Mouse (Mus musculus): ENCODE data around the gene Grip1. TPM values are rescaled to one million over a fixed set of nuclear protein-coding genes. Genes with fewer than 3 reads are reported as not detected.

Gene Grip1
- polyA plus RNA-seq, 1 experiment from 2014 or later: 5.9 TPM

GRCm38 (mm10) chr10:119722471-119722870 lies 268.8 kb downstream of the Grip1 start:
- H3K4me1 ChIP-seq (ENCODE audit: control insufficient read depth, insufficient read depth, low read length): no peaks in the 10 kb centered on the region
- DNase-seq (ENCODE audit: low spot score) (no peak), ATAC-seq (replicated peaks; ENCODE audit: insufficient number of reproducible peaks, low FRiP score, low TSS enrichment, low read depth) (no peak)
- no peak overlapping the region for H3K9ac ChIP-seq (replicated peaks; ENCODE audit: low read length)
- 18% methylated on average over 2 of the region's 2 CpGs for WGBS
- no peak overlapping the region for H3K27ac ChIP-seq (replicated peaks; ENCODE audit: low read depth, low read length)
- no peak overlapping the region for H3K4me2 ChIP-seq (ENCODE audit: low read depth, low read length)
- no peaks in the 10 kb centered on the region for H3K27me3 ChIP-seq (ENCODE audit: control insufficient read depth, insufficient read depth, low read length)
- H3K36me3 ChIP-seq (replicated peaks; ENCODE audit: control insufficient read depth, insufficient read depth, low read depth, low read length): no peaks in the 10 kb centered on the region
- H3K4me3 ChIP-seq (ENCODE audit: low read depth, low read length): no peak overlapping the region
- no peaks in the 10 kb centered on the region for H3K9me3 ChIP-seq (replicated peaks; ENCODE audit: control insufficient read depth, low read length)

GRCm38 (mm10) chr10:119723671-119724070 lies 270.0 kb downstream of the Grip1 start:
- Histone ChIP-seq H3K36me3 (replicated peaks; ENCODE audit: control insufficient read depth, insufficient read depth, low read depth, low read length) (no peaks in the 10 kb centered on the region), H3K9me3 (replicated peaks; ENCODE audit: control insufficient read depth, low read length) (no peaks in the 10 kb centered on the region), H3K9ac (replicated peaks; ENCODE audit: low read length) (no peak overlapping the region), H3K27me3 (ENCODE audit: control insufficient read depth, insufficient read depth, low read length) (no peaks in the 10 kb centered on the region), H3K4me3 (ENCODE audit: low read depth, low read length) (no peak overlapping the region), H3K4me2 (ENCODE audit: low read depth, low read length) (no peak overlapping the region), H3K27ac (replicated peaks; ENCODE audit: low read depth, low read length) (no peak overlapping the region), H3K4me1 (ENCODE audit: control insufficient read depth, insufficient read depth, low read length) (no peaks in the 10 kb centered on the region)
- ATAC-seq (replicated peaks; ENCODE audit: insufficient number of reproducible peaks, low FRiP score, low TSS enrichment, low read depth) (no peak), DNase-seq (ENCODE audit: low spot score) (no peak)
- WGBS: 68% methylated on average over 9 of the region's 9 CpGs

DNA sequence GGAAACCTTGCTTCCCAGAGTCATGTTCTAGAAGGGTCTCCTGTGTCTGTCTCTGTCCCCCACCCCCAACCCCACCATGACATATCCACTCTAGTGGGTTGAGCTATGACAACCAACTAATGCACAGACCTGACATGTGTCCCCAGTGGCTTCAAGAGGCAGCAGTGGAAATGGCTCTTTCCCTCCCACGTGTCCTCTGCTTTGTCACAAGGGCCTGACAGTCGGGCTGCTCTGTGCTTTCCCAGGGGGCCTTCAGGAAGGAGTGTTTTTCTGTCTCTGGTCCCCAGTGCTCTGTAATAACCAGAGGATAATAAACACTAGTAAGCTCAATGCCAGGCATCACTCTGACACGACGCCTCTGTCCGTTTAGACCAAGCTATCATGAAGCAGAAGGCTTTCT lies 271.7 kb downstream of the Grip1 start:
- DNase-seq (ENCODE audit: low spot score) (no peak), ATAC-seq (replicated peaks; ENCODE audit: insufficient number of reproducible peaks, low FRiP score, low TSS enrichment, low read depth) (no peak; the same call in 1 of the 2 replicates)
- Histone ChIP-seq H3K36me3 (replicated peaks; ENCODE audit: control insufficient read depth, insufficient read depth, low read depth, low read length) (no peaks in the 10 kb centered on the region), H3K9ac (replicated peaks; ENCODE audit: low read length) (no peak overlapping the region), H3K4me3 (ENCODE audit: low read depth, low read length) (no peak overlapping the region), H3K4me1 (ENCODE audit: control insufficient read depth, insufficient read depth, low read length) (no peaks in the 10 kb centered on the region), H3K27me3 (ENCODE audit: control insufficient read depth, insufficient read depth, low read length) (no peaks in the 10 kb centered on the region), H3K27ac (replicated peaks; ENCODE audit: low read depth, low read length) (no peak overlapping the region), H3K9me3 (replicated peaks; ENCODE audit: control insufficient read depth, low read length) (no peaks in the 10 kb centered on the region), H3K4me2 (ENCODE audit: low read depth, low read length) (no peak overlapping the region)
- 48% methylated on average over 5 of the region's 5 CpGs for WGBS

- Histone ChIP-seq H3K36me3 (replicated peaks; ENCODE audit: control insufficient read depth, insufficient read depth, low read depth, low read length) (no peaks in the 10 kb centered on the region), H3K4me1 (ENCODE audit: control insufficient read depth, insufficient read depth, low read length) (no peaks in the 10 kb centered on the region), H3K4me3 (ENCODE audit: low read depth, low read length) (no peak overlapping the region), H3K27ac (replicated peaks; ENCODE audit: low read depth, low read length) (no peak overlapping the region), H3K9me3 (replicated peaks; ENCODE audit: control insufficient read depth, low read length) (no peaks in the 10 kb centered on the region), H3K9ac (replicated peaks; ENCODE audit: low read length) (no peak overlapping the region), H3K4me2 (ENCODE audit: low read depth, low read length) (no peak overlapping the region), H3K27me3 (ENCODE audit: control insufficient read depth, insufficient read depth, low read length) (no peaks in the 10 kb centered on the region)
- DNase-seq (ENCODE audit: low spot score) (no peak), ATAC-seq (replicated peaks; ENCODE audit: insufficient number of reproducible peaks, low FRiP score, low TSS enrichment, low read depth) (no peak)
- WGBS: 70% methylated on average over 7 of the region's 7 CpGs
These were observed 272.3 kb downstream of the Grip1 start for GRCm38 (mm10) chr10:119725966-119726365.

DNA sequence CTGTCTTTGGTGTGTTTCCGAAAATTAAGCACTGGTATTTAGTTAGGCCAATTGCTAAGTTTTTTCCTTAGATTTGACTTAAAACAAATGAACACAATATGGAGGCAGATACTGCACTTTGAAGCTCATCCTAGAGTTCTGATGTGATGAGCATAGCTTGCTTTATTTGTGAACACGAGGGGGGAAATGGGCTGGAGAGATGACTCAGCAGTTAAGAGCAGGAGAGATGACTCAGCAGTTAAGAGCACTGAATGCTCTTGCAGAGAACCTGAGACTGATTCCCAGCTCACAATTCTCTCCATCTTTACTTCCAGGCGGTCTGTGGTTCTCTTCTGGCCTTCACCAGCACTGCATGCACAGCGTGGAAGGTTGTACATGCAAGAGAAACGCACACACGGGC lies 273.3 kb downstream of the Grip1 start:
- no peak for ATAC-seq (replicated peaks; ENCODE audit: insufficient number of reproducible peaks, low FRiP score, low TSS enrichment, low read depth)
- Histone ChIP-seq H3K4me1 (ENCODE audit: control insufficient read depth, insufficient read depth, low read length) (no peaks in the 10 kb centered on the region), H3K27me3 (ENCODE audit: control insufficient read depth, insufficient read depth, low read length) (no peaks in the 10 kb centered on the region), H3K4me2 (ENCODE audit: low read depth, low read length) (no peak overlapping the region), H3K27ac (replicated peaks; ENCODE audit: low read depth, low read length) (no peak overlapping the region), H3K9ac (replicated peaks; ENCODE audit: low read length) (no peak overlapping the region), H3K9me3 (replicated peaks; ENCODE audit: control insufficient read depth, low read length) (no peaks in the 10 kb centered on the region), H3K4me3 (ENCODE audit: low read depth, low read length) (no peak overlapping the region), H3K36me3 (replicated peaks; ENCODE audit: control insufficient read depth, insufficient read depth, low read depth, low read length) (no peaks in the 10 kb centered on the region)
- DNase-seq (ENCODE audit: low spot score): no peak
- WGBS: 87% methylated on average over 6 of the region's 6 CpGs

DNA sequence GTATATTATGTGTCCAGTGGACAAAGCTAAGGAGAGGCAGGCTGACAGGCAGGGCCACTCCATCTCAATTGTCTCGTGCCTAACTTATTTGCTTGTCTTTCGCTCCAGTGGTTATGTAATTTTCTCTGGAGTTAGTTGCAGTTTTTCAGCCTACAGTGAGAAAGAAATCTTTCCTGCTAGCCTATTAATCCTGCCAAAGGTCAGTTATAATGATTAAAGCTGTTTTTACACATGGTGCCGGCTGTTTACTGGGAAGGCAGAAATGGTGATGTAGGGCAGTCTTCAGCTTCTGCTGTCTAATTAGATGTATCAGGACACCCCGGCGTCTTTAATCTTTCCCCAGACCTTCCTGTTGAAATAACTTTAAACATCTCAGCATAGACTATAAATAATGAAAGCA lies 276.6 kb downstream of the Grip1 start:
- Histone ChIP-seq H3K27ac (replicated peaks; ENCODE audit: low read depth, low read length) (no peak overlapping the region), H3K9ac (replicated peaks; ENCODE audit: low read length) (no peak overlapping the region), H3K27me3 (ENCODE audit: control insufficient read depth, insufficient read depth, low read length) (no peaks in the 10 kb centered on the region), H3K4me3 (ENCODE audit: low read depth, low read length) (no peak overlapping the region), H3K9me3 (replicated peaks; ENCODE audit: control insufficient read depth, low read length) (no peaks in the 10 kb centered on the region), H3K4me2 (ENCODE audit: low read depth, low read length) (no peak overlapping the region), H3K36me3 (replicated peaks; ENCODE audit: control insufficient read depth, insufficient read depth, low read depth, low read length) (no peaks in the 10 kb centered on the region), H3K4me1 (ENCODE audit: control insufficient read depth, insufficient read depth, low read length) (no peaks in the 10 kb centered on the region)
- ATAC-seq (replicated peaks; ENCODE audit: insufficient number of reproducible peaks, low FRiP score, low TSS enrichment, low read depth) (no peak), DNase-seq (ENCODE audit: low spot score) (no peak)
- WGBS: 67% methylated on average over 5 of the region's 5 CpGs

DNA sequence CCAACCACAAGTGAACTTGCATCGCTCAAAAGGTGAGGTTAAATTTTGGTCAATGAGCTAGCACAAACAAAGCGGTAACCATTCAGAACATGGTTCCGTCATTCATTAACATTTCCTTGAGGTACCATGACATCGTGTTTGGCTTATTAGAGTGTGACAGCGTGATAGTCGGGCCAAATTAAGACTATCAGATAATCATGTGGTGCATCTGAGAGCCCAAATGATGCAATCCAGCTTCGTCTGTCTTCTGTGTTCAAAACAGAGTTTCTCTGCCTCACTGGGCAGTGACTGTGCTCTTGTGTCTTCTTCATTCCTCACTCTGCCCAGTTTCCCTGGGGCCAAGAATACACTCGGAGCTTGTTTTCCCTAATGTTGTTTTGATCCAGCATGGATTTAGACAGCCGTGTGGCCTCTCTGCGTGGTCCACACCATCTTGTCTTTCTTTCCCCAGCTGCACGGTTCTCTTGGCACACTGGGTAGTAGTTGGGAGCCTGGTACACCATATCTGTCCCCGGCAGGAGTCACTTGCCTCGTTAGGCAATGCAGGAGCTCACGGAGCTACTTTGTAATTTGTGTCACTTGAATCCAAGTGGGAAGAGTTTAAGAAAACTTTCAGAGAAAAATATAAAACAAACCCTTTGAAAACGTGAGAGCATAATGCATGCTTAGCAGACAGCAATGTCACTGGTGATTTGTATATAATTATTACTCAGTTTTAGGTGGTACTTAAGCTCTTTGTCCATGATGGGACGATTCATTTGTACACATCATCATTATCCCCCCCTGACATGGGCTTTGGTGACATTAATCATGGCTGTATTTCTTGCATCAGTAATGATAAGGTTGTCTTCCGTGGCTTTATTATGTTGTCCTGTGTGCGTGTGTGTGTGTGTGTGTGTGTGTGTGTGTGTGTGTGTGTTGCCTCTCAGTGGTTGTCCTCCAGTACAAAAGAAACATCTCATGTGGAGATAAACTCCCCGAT lies 281.7 kb downstream of the Grip1 start:
- Histone ChIP-seq H3K27ac (replicated peaks; ENCODE audit: low read depth, low read length) (no peak overlapping the region), H3K9ac (replicated peaks; ENCODE audit: low read length) (no peak overlapping the region), H3K9me3 (replicated peaks; ENCODE audit: control insufficient read depth, low read length) (no peaks in the 10 kb centered on the region), H3K27me3 (ENCODE audit: control insufficient read depth, insufficient read depth, low read length) (no peaks in the 10 kb centered on the region), H3K4me1 (ENCODE audit: control insufficient read depth, insufficient read depth, low read length) (no peaks in the 10 kb centered on the region), H3K4me3 (ENCODE audit: low read depth, low read length) (no peak overlapping the region), H3K4me2 (ENCODE audit: low read depth, low read length) (no peak overlapping the region), H3K36me3 (replicated peaks; ENCODE audit: control insufficient read depth, insufficient read depth, low read depth, low read length) (no peaks in the 10 kb centered on the region)
- no peak for DNase-seq (ENCODE audit: low spot score)
- WGBS: 79% methylated on average over 19 of the region's 19 CpGs
- ATAC-seq (replicated peaks; ENCODE audit: insufficient number of reproducible peaks, low FRiP score, low TSS enrichment, low read depth): no peak

- H3K9me3 ChIP-seq (replicated peaks; ENCODE audit: control insufficient read depth, low read length): no peaks in the 10 kb centered on the region
- H3K4me1 ChIP-seq (ENCODE audit: control insufficient read depth, insufficient read depth, low read length): no peaks in the 10 kb centered on the region
- no peak overlapping the region for H3K4me2 ChIP-seq (ENCODE audit: low read depth, low read length)
- no peak overlapping the region for H3K9ac ChIP-seq (replicated peaks; ENCODE audit: low read length)
- 72% methylated on average over 7 of the region's 7 CpGs for WGBS
- DNase-seq (ENCODE audit: low spot score) (peak; percentile 20), ATAC-seq (replicated peaks; ENCODE audit: insufficient number of reproducible peaks, low FRiP score, low TSS enrichment, low read depth) (no peak)
- H3K27ac ChIP-seq (replicated peaks; ENCODE audit: low read depth, low read length): no peak overlapping the region
- H3K27me3 ChIP-seq (ENCODE audit: control insufficient read depth, insufficient read depth, low read length): no peaks in the 10 kb centered on the region
- H3K4me3 ChIP-seq (ENCODE audit: low read depth, low read length): no peak overlapping the region
- H3K36me3 ChIP-seq (replicated peaks; ENCODE audit: control insufficient read depth, insufficient read depth, low read depth, low read length): no peaks in the 10 kb centered on the region
These were observed 285.8 kb downstream of the Grip1 start for GRCm38 (mm10) chr10:119739466-119739865.
